Mouse (Mus musculus) lung, embryonic 16.5 days (tissue): ENCODE data around the gene Slc1a1. TPM values are rescaled to one million over a fixed set of nuclear protein-coding genes. Genes with fewer than 3 reads are reported as not detected.
A peak's percentile ranks its signal among the peaks of the same experiment; 100 is the strongest.

Experiments used
- ATAC-seq: fragments of 200-750 bp; cut with Nextera tagmentation; 2 replicates; pipeline ENCODE4 v1.8.0; 2017; ENCODE audit warnings: low read depth, mild to moderate bottlenecking, moderate library complexity
- H3K27ac ChIP-seq: fragments of 300-500 bp; sonication (generic); 2 replicates; pipeline ENCODE4 v1.5.1; 2014; ENCODE audit warnings: mild to moderate bottlenecking, control low read depth, low read length
- H3K27me3 ChIP-seq: fragments of 300-500 bp; sonication (generic); 2 replicates; pipeline ENCODE4 v1.6.1; 2014; ENCODE audit warnings: low read depth, low read length, mixed read lengths; ENCODE audit not compliant: control insufficient read depth, insufficient read depth
- H3K36me3 ChIP-seq: fragments of 300-500 bp; sonication (generic); 2 replicates; pipeline ENCODE4 v1.6.1; 2014; ENCODE audit warnings: low read length; ENCODE audit not compliant: control insufficient read depth, insufficient read depth
- H3K4me1 ChIP-seq: fragments of 300-500 bp; sonication (generic); replicated peaks from 2 replicates; pipeline ENCODE4 v1.6.1; 2014; ENCODE audit warnings: low read length, mixed read lengths; ENCODE audit not compliant: control insufficient read depth, insufficient read depth
- H3K4me2 ChIP-seq: fragments of 300-500 bp; sonication (generic); 2 replicates; pipeline ENCODE4 v1.6.1; 2014; ENCODE audit warnings: low read depth, low read length, control low read depth
- H3K4me3 ChIP-seq: fragments of 300-500 bp; sonication (generic); 2 replicates; pipeline ENCODE4 v1.5.1; 2014; ENCODE audit warnings: mild to moderate bottlenecking, low read length, control low read depth
- H3K9ac ChIP-seq: fragments of 300-500 bp; sonication (generic); 2 replicates; pipeline ENCODE4 v1.6.1; 2014; ENCODE audit warnings: low read length, control low read depth
- H3K9me3 ChIP-seq: fragments of 300-500 bp; sonication (generic); 2 replicates; pipeline ENCODE4 v1.6.1; 2016; ENCODE audit warnings: low read length; ENCODE audit not compliant: control insufficient read depth
- WGBS: fragments of 180-500 bp; shearing (Covaris S2); extraction: QIAGEN DNeasy Blood & Tissue Kit; methylation state at CpG from one replicate; pipeline ENCODE4 v1.1.7; 2014; 5-methylcytosine and 5-hydroxymethylcytosine counted together
- polyA plus RNA-seq: library from polyadenylated mRNA; unstranded; fragments of >200 nt; fragmentation: Nextera tagmentation; extraction: Ambion mirVana; gene quantifications from 2 replicates; pipeline ENCODE4 v1.2.1, GENCODE M21; 2015

Gene Slc1a1
- polyA plus RNA-seq, 1 experiment from 2014 or later: 4.8 TPM

DNA sequence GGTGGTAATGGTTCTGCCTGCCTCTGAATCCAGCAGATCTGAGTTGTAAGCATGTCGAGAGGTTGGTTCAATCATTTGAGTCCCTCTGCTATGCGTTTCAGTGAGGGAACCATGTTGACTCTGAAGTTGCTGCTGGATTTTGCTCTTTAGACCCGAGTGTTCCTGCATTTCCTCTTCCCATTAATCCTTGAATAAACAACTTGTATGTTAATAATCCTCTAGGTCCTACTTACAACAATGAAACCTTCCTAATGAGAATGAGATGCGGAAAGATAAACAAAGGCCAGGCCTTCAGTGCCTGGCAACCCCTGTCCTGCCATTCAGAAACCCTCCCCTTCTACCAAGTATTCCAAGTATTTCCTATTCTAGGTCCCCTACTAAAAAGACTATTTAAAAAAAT lies 81.6 kb downstream of the Slc1a1 start:
- no peak overlapping the region for H3K9ac ChIP-seq
- no peak overlapping the region for H3K4me3 ChIP-seq
- no peak for ATAC-seq
- WGBS: 25% methylated on average over 4 of the region's 4 CpGs
- no peak overlapping the region for H3K4me2 ChIP-seq
- no peaks in the 10 kb centered on the region for H3K9me3 ChIP-seq
- no peaks in the 10 kb centered on the region for H3K27me3 ChIP-seq
- no peaks in the 10 kb centered on the region for H3K36me3 ChIP-seq
- no peak overlapping the region for H3K27ac ChIP-seq
- H3K4me1 ChIP-seq: peaks cover 8% of the 10 kb centered on the region

DNA sequence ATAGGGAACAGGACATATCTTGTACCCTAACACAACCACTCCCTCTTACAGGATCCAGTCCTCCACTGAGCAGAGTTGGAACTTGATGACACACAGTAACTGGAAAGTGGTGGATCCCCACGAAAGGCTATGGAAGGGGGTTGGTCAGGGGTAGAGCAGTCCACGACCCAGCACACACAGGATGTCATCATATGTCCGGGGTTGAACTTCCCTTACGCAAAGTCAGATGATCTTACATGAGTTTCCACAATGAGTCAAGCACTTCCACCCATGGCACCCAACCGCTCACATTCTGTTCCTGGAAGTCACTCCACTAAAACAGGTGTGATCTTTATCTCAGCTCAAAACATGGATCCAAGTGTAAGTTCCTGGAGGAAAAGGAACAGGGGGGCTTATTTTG lies 83.0 kb downstream of the Slc1a1 start:
- WGBS: 84% methylated on average over 5 of the region's 5 CpGs
- H3K4me2 ChIP-seq: no peak overlapping the region
- H3K27me3 ChIP-seq: no peaks in the 10 kb centered on the region
- no peak overlapping the region for H3K27ac ChIP-seq
- H3K4me3 ChIP-seq: no peak overlapping the region
- H3K9ac ChIP-seq: no peak overlapping the region
- H3K4me1 ChIP-seq: peaks cover 6% of the 10 kb centered on the region
- H3K9me3 ChIP-seq: no peaks in the 10 kb centered on the region
- H3K36me3 ChIP-seq: no peaks in the 10 kb centered on the region
- ATAC-seq: no peak

GRCm38 (mm10) chr19:28926366-28926765 lies 91.5 kb downstream of the Slc1a1 start:
- 86% methylated on average over 5 of the region's 5 CpGs for WGBS
- ATAC-seq: no peak
- H3K27ac ChIP-seq: no peak overlapping the region
- H3K9ac ChIP-seq: no peak overlapping the region
- no peaks in the 10 kb centered on the region for H3K9me3 ChIP-seq
- H3K4me1 ChIP-seq: no peaks in the 10 kb centered on the region
- H3K4me3 ChIP-seq: no peak overlapping the region
- H3K36me3 ChIP-seq: no peaks in the 10 kb centered on the region
- no peak overlapping the region for H3K4me2 ChIP-seq
- no peaks in the 10 kb centered on the region for H3K27me3 ChIP-seq

- 29% methylated on average over 4 of the region's 4 CpGs for WGBS
- Histone ChIP-seq H3K27ac (no peak overlapping the region), H3K4me2 (no peak overlapping the region), H3K9ac (no peak overlapping the region), H3K9me3 (no peaks in the 10 kb centered on the region), H3K4me3 (no peak overlapping the region), H3K4me1 (no peaks in the 10 kb centered on the region), H3K36me3 (no peaks in the 10 kb centered on the region), H3K27me3 (no peaks in the 10 kb centered on the region)
- ATAC-seq: no peak
These were observed 92.5 kb downstream of the Slc1a1 start for GRCm38 (mm10) chr19:28927396-28927795.

- H3K9me3 ChIP-seq: no peaks in the 10 kb centered on the region
- no peak overlapping the region for H3K4me3 ChIP-seq
- no peaks in the 10 kb centered on the region for H3K4me1 ChIP-seq
- H3K36me3 ChIP-seq: no peaks in the 10 kb centered on the region
- no peak overlapping the region for H3K27ac ChIP-seq
- no peak for ATAC-seq
- H3K9ac ChIP-seq: no peak overlapping the region
- H3K27me3 ChIP-seq: no peaks in the 10 kb centered on the region
- H3K4me2 ChIP-seq: no peak overlapping the region
These were observed 94.2 kb downstream of the Slc1a1 start for GRCm38 (mm10) chr19:28929034-28929433.

GRCm38 (mm10) chr19:28934897-28935296 lies 100.0 kb downstream of the Slc1a1 start:
- H3K4me1 ChIP-seq: no peaks in the 10 kb centered on the region; the same call in 1 of the 2 replicates
- no peak overlapping the region for H3K4me2 ChIP-seq
- no peaks in the 10 kb centered on the region for H3K36me3 ChIP-seq
- no peak for ATAC-seq
- WGBS: 72% methylated on average over 3 of the region's 3 CpGs
- no peak overlapping the region for H3K27ac ChIP-seq
- no peaks in the 10 kb centered on the region for H3K9me3 ChIP-seq
- no peaks in the 10 kb centered on the region for H3K27me3 ChIP-seq
- no peak overlapping the region for H3K4me3 ChIP-seq
- no peak overlapping the region for H3K9ac ChIP-seq

DNA sequence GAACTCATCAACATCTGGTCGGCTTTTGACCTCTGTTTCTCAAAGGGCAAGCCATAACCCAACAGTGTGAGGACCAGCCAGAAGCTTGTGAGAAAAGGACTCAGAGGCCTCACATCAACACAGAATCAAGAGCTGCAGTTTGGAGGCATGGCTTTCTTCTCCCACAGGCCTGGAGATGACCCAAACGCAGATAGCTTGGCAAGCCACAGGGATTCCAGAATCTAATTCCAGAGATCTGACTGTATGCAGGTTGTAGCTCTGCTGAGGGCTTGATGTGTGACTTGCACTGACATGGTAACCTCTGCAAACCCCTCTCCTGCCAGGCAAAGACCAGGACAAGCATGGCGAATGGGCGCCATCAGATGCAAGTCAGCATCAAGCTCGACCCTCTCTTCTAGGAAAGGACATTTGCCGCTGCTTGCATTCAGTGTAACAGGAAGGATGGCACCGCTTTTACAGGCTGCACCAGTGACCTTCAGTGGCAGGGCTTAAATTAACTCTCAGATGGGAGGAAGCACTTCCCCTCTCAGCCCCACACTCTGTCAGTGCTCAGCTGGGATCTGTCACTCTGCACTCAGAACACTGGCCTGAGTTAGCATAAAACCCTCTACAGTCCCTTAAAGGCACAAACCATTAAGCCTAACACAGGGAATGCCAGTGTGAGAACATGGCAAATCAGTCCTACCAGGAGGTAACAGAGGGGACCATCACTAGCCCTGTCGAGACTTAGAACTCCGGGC lies 105.5 kb downstream of the Slc1a1 start:
- no peaks in the 10 kb centered on the region for H3K36me3 ChIP-seq
- 43% methylated on average over 9 of the region's 9 CpGs for WGBS
- H3K4me3 ChIP-seq: no peak overlapping the region
- no peaks in the 10 kb centered on the region for H3K9me3 ChIP-seq
- peak; percentile 97 for ATAC-seq
- H3K9ac ChIP-seq: no peak overlapping the region
- H3K4me2 ChIP-seq: no peak overlapping the region
- no peaks in the 10 kb centered on the region for H3K27me3 ChIP-seq
- peaks cover 5% of the 10 kb centered on the region for H3K4me1 ChIP-seq
- peak overlapping the region; percentile 87 for H3K27ac ChIP-seq

- H3K27ac ChIP-seq: peak overlapping the region; percentile 87; the same call in 1 of the 2 replicates
- H3K27me3 ChIP-seq: no peaks in the 10 kb centered on the region
- no peak overlapping the region for H3K9ac ChIP-seq
- H3K4me1 ChIP-seq: peaks cover 5% of the 10 kb centered on the region
- H3K4me3 ChIP-seq: no peak overlapping the region
- 39% methylated on average over 4 of the region's 4 CpGs for WGBS
- no peak for ATAC-seq
- H3K9me3 ChIP-seq: no peaks in the 10 kb centered on the region
- H3K4me2 ChIP-seq: no peak overlapping the region
- no peaks in the 10 kb centered on the region for H3K36me3 ChIP-seq
These were observed 106.4 kb downstream of the Slc1a1 start for GRCm38 (mm10) chr19:28941271-28941670.

- Histone ChIP-seq H3K4me2 (no peak overlapping the region), H3K36me3 (no peaks in the 10 kb centered on the region), H3K9me3 (no peaks in the 10 kb centered on the region), H3K4me1 (0 out of 2 replicates have a peak, but pooled peaks cover 4% of the 10 kb centered on the region), H3K27me3 (no peaks in the 10 kb centered on the region), H3K4me3 (no peak overlapping the region), H3K27ac (no peak overlapping the region), H3K9ac (no peak overlapping the region)
- 15% methylated on average over 4 of the region's 4 CpGs for WGBS
- no peak for ATAC-seq
These were observed 111.9 kb downstream of the Slc1a1 start for GRCm38 (mm10) chr19:28946782-28947181.
